Mouse (Mus musculus): ENCODE results near the gene 2310030G06Rik. TPM values are rescaled to one million over a fixed set of nuclear protein-coding genes. Genes with fewer than 3 reads are reported as not detected.

2310030G06Rik gene
- total RNA-seq, 2 experiments from 2014 or later = 3.6 to 5.6 TPM

DNA sequence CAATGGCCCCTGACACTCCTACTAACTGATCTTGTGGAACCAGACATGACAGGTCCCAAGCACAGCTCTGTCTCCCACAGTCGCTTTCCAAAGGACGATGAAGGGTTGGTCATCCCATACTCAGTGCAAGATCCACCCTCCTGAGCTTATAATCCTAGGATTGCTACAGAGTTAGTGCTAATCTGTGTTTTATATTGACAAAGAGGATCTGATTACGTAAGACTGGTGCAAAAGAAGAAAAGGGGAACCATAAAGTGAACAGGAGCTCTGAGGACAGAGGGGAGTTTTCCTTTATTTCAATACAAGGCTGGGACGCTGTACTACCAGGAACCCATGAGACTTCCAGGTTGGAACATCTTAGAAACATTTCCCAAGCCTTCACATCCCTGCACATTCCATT is 35.0 kb downstream of the 2310030G06Rik start:
- intact Hi-C loops (cut with DNase I) = no loop called here
- DNase-seq = no peak

DNA sequence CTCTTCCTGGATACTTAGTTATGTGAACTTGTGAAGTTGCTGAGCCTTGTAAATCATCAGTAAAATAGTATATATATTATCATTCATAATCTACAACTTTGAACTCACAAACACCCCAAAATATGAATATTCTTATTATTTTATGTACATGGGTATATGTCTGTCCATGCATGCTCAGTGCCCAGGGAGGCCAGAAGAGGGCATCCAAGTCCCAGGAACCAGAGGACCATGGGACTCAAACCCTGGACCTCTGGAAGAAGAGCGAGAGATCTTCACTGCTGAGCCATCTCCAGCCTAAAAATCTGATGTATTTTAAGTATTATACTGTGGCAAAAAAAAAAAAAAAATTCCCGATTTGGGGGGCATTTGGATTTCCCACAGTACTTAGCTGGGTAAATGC is 37.2 kb downstream of the 2310030G06Rik start:
- peak in 1 of 2 experiments; percentile 45 for DNase-seq
- intact Hi-C loops (cut with DNase I) = loop anchor here (1.0 kb wide), 1 partner anchor 26 kb away; no protein-coding TSS in a partner anchor

DNA sequence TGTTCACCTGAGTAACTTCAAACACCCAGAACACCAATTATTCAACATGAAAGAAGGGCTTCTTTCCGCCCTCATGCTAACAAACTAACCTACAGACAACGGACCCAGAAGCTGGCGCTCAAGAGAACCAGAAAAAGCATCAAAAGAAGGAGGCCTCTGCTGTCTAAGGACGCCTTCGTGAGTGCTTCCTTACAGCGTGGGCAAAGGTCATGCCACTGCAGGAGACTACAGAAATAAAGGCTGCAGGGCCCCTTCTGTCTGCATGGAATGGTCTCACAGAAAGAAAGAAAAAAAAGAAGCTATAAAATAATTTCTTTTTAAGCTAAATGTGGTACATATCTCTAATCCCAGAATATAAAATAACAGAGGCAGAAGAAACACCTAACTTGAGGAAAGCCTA is 41.4 kb downstream of the 2310030G06Rik start:
- no peak for DNase-seq
- intact Hi-C loops (cut with DNase I) = no loop called here

DNA sequence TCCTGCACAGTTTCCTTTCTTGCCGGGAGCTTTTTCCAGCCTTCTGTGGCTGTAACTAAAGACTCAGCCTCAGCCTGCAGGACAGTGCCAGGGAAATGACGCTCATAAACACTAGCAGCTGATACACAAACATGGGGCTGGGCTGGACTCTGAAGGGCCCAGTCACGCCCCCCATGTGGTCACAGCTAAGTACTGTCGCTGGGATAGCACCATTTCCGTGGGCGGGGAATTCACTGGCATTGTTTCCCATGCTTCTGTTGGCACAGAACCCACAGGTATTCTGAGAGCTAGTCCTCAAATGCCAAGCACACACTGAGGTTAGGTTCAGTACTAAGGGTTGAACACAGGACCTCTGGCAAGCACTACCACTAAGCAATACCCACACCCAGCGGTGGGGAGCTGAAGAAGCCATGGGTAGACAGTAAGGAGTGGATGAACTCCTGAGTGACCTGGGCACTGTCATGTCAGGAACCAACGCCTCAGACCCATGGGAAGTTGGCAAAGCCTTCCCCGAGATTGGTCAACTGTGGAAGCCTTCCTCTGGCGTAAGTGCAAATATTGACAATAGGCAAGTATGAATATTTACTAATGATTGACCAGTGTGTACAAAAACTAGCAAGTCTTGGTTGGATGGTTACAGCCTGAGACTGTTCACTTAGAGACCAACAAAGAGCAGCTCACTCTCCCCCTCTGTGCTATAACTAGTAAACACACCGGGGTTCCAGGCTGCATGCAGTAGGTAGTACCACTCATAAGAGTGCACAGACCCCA is 45.2 kb downstream of the 2310030G06Rik start:
- peak; percentile 50 to 62 for DNase-seq
- intact Hi-C loops (cut with DNase I) = no loop called here

DNA sequence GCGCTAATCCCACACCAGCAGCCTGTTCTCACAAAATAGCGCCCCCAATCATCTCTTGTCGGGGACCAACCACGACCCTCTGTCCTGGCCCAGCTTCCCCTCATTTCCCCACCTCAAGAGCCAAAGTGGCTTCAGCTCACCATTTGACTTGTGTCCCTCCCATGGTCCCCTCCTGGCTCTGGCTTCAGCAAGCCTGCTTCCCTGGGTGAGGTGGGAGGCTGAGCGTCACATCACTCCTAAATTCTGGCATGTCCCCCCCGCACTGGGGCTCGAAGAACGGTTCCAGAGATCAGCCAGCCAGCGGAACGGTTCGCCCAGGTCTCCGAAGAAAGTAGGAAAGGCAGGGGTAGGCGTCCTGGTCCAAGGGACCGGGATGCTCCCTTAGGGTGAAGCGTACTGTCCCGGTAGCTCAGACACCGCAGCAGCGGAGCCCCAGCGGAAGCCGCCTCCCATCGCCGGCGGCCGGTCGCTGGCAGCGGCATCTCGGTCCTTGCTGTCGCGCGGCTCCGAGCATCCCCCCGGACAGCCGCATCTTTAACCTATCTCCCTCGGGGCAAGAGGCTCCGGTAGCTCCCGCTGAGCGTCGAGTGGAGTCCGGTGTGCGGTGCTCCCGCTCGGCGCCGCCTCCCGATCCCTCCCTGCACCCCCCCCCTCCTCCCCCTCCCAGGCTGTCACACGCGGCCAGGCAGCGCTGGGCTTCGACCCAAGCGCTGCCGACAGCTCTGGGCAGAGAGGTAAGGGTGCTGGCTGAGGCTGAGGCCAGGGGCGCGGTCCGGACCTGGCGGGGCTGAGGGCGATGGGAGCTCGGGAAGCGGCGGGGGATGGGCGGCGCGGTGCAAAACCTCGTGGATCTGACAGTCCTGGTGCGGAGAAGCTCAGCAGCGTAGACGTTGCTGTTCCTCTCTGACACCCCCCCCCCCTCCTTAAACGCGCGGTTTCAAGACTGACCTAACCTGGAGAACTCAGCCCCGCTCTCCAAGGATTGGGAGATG is 47.6 kb downstream of the 2310030G06Rik start:
- intact Hi-C loops (cut with DNase I) = loop anchor here (5.0 kb wide), 1 partner anchor 69 kb away; the partner anchor contains the start of gene Fdxacb1
- peak; percentile 40 to 48 for DNase-seq

DNA sequence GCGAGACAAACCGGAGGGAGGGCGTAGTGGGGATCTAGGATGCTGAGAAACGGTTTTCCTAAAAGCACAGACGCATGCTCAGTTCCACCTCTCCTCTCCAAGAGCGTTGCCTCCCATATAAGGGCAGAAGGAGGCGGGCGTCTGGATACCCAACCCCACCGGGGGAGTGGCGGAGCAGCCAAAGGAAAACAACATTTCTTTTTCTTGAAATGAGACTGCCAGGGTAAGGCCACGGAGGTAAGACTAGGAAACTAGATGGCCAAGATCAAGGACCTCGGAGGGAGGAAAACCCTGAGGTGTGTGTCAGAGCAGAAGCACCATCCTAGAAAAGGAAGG is 48.7 kb downstream of the 2310030G06Rik start:
- DNase-seq = peak; percentile 75 to 80
- intact Hi-C loops (cut with DNase I) = loop anchor here (5.0 kb wide), 1 partner anchor 70 kb away; the partner anchor contains the start of gene Fdxacb1

DNA sequence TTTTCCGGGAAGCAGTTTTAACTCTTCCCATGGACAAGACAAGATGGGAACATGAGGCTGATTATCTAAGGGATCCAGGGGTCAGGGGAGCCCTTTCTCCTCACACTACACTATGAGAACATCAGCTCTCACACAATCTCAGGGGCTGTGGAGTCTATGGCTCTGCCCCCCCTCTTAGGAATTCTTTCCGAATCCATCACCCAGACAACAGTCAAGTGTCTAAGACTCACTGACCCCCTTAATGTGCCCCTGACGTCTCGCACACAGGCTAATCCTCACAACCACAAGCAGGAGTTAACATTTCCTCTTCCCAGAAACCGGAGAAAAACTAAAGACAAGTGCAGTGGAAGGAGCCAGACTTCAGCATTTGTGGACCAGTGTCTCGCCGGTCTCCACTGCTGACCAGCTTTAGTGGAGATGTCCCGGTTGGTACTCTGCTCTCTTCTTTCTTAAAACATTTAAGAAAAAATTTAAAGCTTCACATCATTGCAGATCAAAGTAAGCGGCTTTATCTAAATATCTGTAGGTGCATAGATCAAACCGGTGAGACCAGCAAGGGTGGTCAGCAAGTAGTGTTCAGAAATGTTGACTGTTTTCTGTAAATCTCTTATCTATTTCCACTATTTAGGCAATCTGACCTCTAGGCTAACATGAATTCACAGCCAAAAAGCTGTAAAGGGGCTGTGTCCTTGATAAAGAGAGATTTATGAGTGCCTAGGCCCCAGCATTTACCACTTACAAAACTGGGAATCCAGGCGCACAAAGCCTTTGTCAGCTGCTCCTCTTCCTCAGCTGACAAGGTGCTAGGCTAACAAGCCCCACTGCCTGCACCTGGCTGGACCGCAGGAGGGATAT is 49.3 kb downstream of the 2310030G06Rik start:
- no peak for DNase-seq
- intact Hi-C loops (cut with DNase I) = loop anchor here (5.0 kb wide), 1 partner anchor 70 kb away; the partner anchor contains the start of gene Fdxacb1

DNA sequence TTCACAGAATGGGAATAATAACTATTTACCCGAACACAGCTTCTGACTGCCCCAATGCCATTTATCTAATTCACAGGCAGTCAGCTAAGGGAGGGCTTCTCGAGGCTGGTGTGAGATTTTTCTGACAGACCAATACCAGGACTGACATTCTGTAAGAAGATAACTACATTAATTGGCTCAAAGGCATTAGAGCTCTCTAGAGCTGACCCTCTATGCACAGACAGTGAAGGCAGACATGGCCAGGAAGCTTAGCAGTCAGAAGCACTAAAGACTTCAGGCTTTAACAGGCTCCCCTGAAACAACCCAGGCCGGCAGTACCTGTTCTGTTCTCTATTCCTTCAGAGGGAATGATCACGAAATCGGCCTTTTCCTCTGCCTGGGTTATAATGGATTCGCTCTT is 51.2 kb downstream of the 2310030G06Rik start:
- intact Hi-C loops (cut with DNase I) = loop anchor here (5.0 kb wide), 1 partner anchor 72 kb away; the partner anchor contains the start of gene Fdxacb1
- no peak for DNase-seq

DNA sequence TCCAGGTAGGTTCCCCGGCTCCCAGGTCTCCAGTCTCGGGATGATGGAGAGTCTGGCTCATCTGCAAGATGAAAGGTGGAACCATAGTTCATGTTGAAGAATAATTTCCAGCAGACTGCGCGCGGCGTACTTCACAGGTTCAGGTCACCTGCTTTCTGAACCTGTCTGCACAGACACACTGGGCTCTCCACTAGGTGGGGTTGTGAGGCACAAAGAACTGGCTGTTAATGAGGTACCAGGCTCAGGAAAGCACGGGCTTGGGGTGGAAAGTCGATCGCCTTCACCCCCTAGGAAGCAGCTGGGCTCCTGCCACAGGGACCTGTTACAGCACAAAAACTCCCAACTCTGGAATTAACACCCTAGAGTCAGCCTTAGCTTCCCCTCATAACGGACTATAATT is 52.7 kb downstream of the 2310030G06Rik start:
- intact Hi-C loops (cut with DNase I) = loop anchor here (2.0 kb wide), 1 partner anchor 41 kb away; no protein-coding TSS in a partner anchor
- DNase-seq = peak; percentile 40 to 54

DNA sequence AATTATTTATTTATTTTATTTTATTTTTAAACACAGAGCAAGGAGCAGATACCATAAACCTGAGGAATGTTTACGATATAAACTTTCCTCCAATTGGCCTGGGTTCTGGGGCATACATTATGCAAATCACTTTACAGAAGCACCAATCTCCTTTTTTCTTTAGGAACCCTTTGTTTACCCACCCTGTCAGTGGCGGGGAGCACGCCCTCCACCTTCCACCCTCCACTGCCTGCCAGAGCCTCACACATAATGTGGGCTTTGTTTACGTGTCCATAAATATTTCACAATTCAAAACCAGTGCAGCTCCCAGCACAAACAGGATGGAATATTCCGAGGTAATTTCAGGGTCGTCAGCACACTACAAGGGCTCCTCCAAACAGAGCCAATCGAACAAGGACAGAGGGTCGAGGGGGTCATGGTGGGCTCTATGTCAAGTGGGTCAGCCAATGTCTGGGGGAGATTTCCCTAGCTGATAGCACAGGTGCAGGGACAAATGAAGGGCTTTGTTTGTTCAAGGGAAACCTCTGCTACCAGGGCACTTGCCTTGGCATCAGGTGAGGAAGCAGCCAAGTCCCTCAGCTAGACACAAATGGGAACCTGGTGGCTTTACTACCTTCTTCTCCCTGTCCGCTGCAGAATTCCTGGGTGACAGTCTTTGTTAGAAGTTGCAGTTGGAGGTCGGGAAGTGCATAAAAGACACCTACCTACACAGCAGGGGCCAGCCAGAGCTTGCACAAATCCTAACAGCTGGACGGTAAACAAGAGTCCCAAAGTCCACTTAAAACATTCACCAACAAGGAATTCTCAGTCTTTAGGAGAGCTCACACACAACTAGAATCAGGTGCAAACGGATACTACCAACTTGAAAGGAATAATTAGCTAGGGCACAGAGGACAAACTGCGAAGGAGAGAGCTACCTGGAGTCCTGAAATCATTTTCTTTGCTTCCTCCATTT is 53.4 kb downstream of the 2310030G06Rik start:
- intact Hi-C loops (cut with DNase I) = loop anchor here (2.0 kb wide), 1 partner anchor 42 kb away; no protein-coding TSS in a partner anchor
- no peak for DNase-seq

Other genes with a start within 250 kb of the 2310030G06Rik start
- gene Pts, start 217.8 kb downstream of the 2310030G06Rik start, total RNA-seq (2021) = 10 to 100 TPM; 31.7 to 36.8 TPM
- gene Il18, start 191.7 kb downstream of the 2310030G06Rik start, total RNA-seq (2021) = 1 to 10 TPM; 1.3 to 2.5 TPM
- gene Bco2, start 191.4 kb downstream of the 2310030G06Rik start, total RNA-seq (2021) = under 1 TPM; 0.19 to 0.20 TPM
- not detected for gene Tex12, start 185.2 kb downstream of the 2310030G06Rik start, total RNA-seq (2021)
- gene Sdhd, start 142.7 kb downstream of the 2310030G06Rik start, total RNA-seq (2021) = 100 to 1,000 TPM; 780 to 786 TPM
- gene Timm8b, start 142.6 kb downstream of the 2310030G06Rik start, total RNA-seq (2021) = 100 to 1,000 TPM; 215 to 218 TPM
- gene Pih1d2, start 129.2 kb downstream of the 2310030G06Rik start, total RNA-seq (2021) = under 1 TPM; 0.26 to 0.92 TPM
- gene Nkapd1, start 129.1 kb downstream of the 2310030G06Rik start, total RNA-seq (2021) = 10 to 100 TPM; 22.6 to 23.3 TPM
- 100 to 1,000 TPM; 336 to 364 TPM for gene Dlat, start 86.8 kb downstream of the 2310030G06Rik start, total RNA-seq (2021)
- gene Dixdc1, start 7.0 kb downstream of the 2310030G06Rik start, total RNA-seq (2021) = 1 to 10 TPM; 7.4 to 7.7 TPM
- 1,000 to 10,000 TPM; 1,315 to 1,426 TPM for gene Cryab, start 4.8 kb upstream of the 2310030G06Rik start, total RNA-seq (2021)
- 100 to 1,000 TPM; 119 to 133 TPM for gene Hspb2, start 5.8 kb upstream of the 2310030G06Rik start, total RNA-seq (2021)
- 1 to 10 TPM; 6.6 to 6.9 TPM for gene Fdxacb1, start 21.7 kb upstream of the 2310030G06Rik start, total RNA-seq (2021)
- 10 to 100 TPM; 10.5 to 16.1 TPM for gene Alg9, start 28.5 kb upstream of the 2310030G06Rik start, total RNA-seq (2021)
- 10 to 100 TPM; 12.5 to 13.9 TPM for gene 1110032A03Rik, start 29.0 kb upstream of the 2310030G06Rik start, total RNA-seq (2021)
- 10 to 100 TPM; 14.7 to 16.4 TPM for gene Ppp2r1b, start 98.8 kb upstream of the 2310030G06Rik start, total RNA-seq (2021)